Mouse (Mus musculus) G1E (cell line): Measurements from ENCODE around the gene Oscp1. TPM values are rescaled to one million over a fixed set of nuclear protein-coding genes. Genes with fewer than 3 reads are reported as not detected.
A peak's percentile ranks its signal among the peaks of the same experiment; 100 is the strongest.
"Not testable (repeated sequence)": the region's sequence is repeated elsewhere in the genome, so short reads cannot be mapped to it uniquely, and the experiment has no call there.

Experiments used
- ATAC-seq: 2 replicates; pipeline ENCODE4 v1.8.0; 2016; ENCODE audit warnings: mild to moderate bottlenecking; ENCODE audit not compliant: insufficient number of reproducible peaks, poor library complexity, low FRiP score, severe bottlenecking; ENCODE audit errors: extremely low read depth
- DNase-seq: peaks from one replicate; pipeline ENCODE4 v3.0.0; 2012; ENCODE audit warnings: low spot score
- H3K27me3 ChIP-seq: 2 replicates; pipeline ENCODE4 v1.6.1; 2012; ENCODE audit warnings: mild to moderate bottlenecking, low read length, inconsistent platforms; ENCODE audit not compliant: insufficient read depth
- H3K36me3 ChIP-seq: replicated peaks from 2 replicates; pipeline ENCODE3; 2012; ENCODE audit warnings: mild to moderate bottlenecking, inconsistent platforms
- H3K4me1 ChIP-seq: 2 replicates; pipeline ENCODE4 v1.6.1; 2012; ENCODE audit warnings: low read depth, low read length, inconsistent platforms, mixed read lengths; ENCODE audit not compliant: insufficient read depth
- H3K4me3 ChIP-seq: 2 replicates; pipeline ENCODE4 v1.5.1; 2012; ENCODE audit warnings: low read depth, mild to moderate bottlenecking, inconsistent platforms, low read length, moderate library complexity, mixed read lengths
- H3K9me3 ChIP-seq: replicated peaks from 2 replicates; pipeline ENCODE4 v1.6.1; 2012; ENCODE audit warnings: inconsistent platforms
- CTCF ChIP-seq: IDR thresholded peaks from 2 replicates; pipeline ENCODE4 v1.5.1; 2012; ENCODE audit warnings: low read depth, low read length, inconsistent platforms, mixed read lengths
- GATA1 ChIP-seq: IDR thresholded peaks from 2 replicates; pipeline ENCODE4 v1.6.1; 2012; ENCODE audit warnings: borderline replicate concordance, low read length, inconsistent platforms, mixed read lengths
- GATA2 ChIP-seq: IDR thresholded peaks from 2 replicates; pipeline ENCODE4 v1.6.1; 2012; ENCODE audit warnings: low read depth, low read length, inconsistent platforms, borderline replicate concordance
- POLR2AphosphoS5 ChIP-seq: IDR thresholded peaks from 2 replicates; pipeline ENCODE4 v1.6.1; 2012; ENCODE audit warnings: low read depth, low read length, inconsistent platforms; ENCODE audit not compliant: insufficient replicate concordance
- TAL1 ChIP-seq: conservative IDR thresholded peaks from 2 replicates; pipeline ENCODE4 v1.6.1; 2012; ENCODE audit warnings: low read depth, low read length, inconsistent platforms, mixed read lengths
- polyA plus RNA-seq: library from polyadenylated mRNA; stranded (reverse); fragments of >175 nt; gene quantifications from 2 replicates; pipeline ENCODE4 v1.2.3, GENCODE M21; 2012
- total RNA-seq, 2 experiments: library from RNA; stranded (forward) in 1 of 2; stranded (reverse) in 1 of 2; fragments of 200-1000 nt in 1 of 2; fragments of >200 nt in 1 of 2; fragmentation: Nextera tagmentation in 1 of 2; gene quantifications; 2 replicates each; pipeline ENCODE4 v1.2.3; 2014 to 2017

Gene Oscp1
- total and polyA plus RNA-seq, 3 experiments, result 1.9 to 9.8 (median 6.6) TPM

- no peaks in the 10 kb centered on the region for H3K27me3 ChIP-seq
- H3K9me3 ChIP-seq, result no peaks in the 10 kb centered on the region
- H3K4me3 ChIP-seq, result no peak overlapping the region
- TF ChIP-seq TAL1 (no peak), GATA2 (no peak), GATA1 (no peak), POLR2AphosphoS5 (no peak), CTCF (no peak)
- no peak for DNase-seq
- H3K4me1 ChIP-seq, result peaks cover 16% of the 10 kb centered on the region; the same call in 1 of the 2 replicates
- no peaks in the 10 kb centered on the region for H3K36me3 ChIP-seq
- no peak for ATAC-seq
These were observed 31.9 kb downstream of the Oscp1 start for GRCm38 (mm10) chr4:126090101-126090847.

- no peaks in the 10 kb centered on the region for H3K27me3 ChIP-seq
- DNase-seq, result no peak
- no peaks in the 10 kb centered on the region for H3K9me3 ChIP-seq
- no peak overlapping the region for H3K4me3 ChIP-seq
- no peak for TF ChIP-seq POLR2AphosphoS5
- no peak for TF ChIP-seq TAL1
- no peak for TF ChIP-seq GATA2
- no peak for TF ChIP-seq GATA1
- TF ChIP-seq CTCF, result no peak
- H3K4me1 ChIP-seq, result peaks cover 15% of the 10 kb centered on the region; the same call in 1 of the 2 replicates
- ATAC-seq, result no peak
- no peaks in the 10 kb centered on the region for H3K36me3 ChIP-seq
These were observed 32.4 kb downstream of the Oscp1 start for GRCm38 (mm10) chr4:126090848-126091124.

- Histone ChIP-seq H3K4me1 (peaks cover 12% of the 10 kb centered on the region), H3K4me3 (no peak overlapping the region), H3K9me3 (no peaks in the 10 kb centered on the region), H3K27me3 (no peaks in the 10 kb centered on the region), H3K36me3 (no peaks in the 10 kb centered on the region)
- TF ChIP-seq GATA2 (no peak), CTCF (no peak), TAL1 (no peak), GATA1 (no peak), POLR2AphosphoS5 (no peak)
- DNase-seq (no peak), ATAC-seq (no peak)
These were observed 33.5 kb downstream of the Oscp1 start for GRCm38 (mm10) chr4:126091873-126092272.

- ATAC-seq, H3K27me3 ChIP-seq, DNase-seq, H3K4me3 ChIP-seq, H3K9me3 ChIP-seq: not testable (repeated sequence)
- H3K4me1 ChIP-seq, result peaks cover 40% of the 10 kb centered on the region
- peaks cover 33% of the 10 kb centered on the region for H3K36me3 ChIP-seq
These were observed 37.5 kb downstream of the Oscp1 start for GRCm38 (mm10) chr4:126095622-126096430.

GRCm38 (mm10) chr4:126096464-126097111 lies 38.2 kb downstream of the Oscp1 start, which contains the start of gene Lsm10:
Lsm10 (plus strand) TSS chr4:126096623.
- DNase-seq (peak; percentile 94), ATAC-seq (peak; percentile 99)
- Histone ChIP-seq H3K36me3 (peaks cover 40% of the 10 kb centered on the region), H3K27me3 (no peaks in the 10 kb centered on the region), H3K4me1 (peaks cover 44% of the 10 kb centered on the region), H3K9me3 (no peaks in the 10 kb centered on the region), H3K4me3 (peak within 1 kb of the TSS; percentile 79)
- TF ChIP-seq TAL1, result no peak
- TF ChIP-seq GATA2, result no peak
- TF ChIP-seq CTCF, result no peak
- TF ChIP-seq POLR2AphosphoS5, result no peak
- TF ChIP-seq GATA1, result no peak

GRCm38 (mm10) chr4:126097711-126098253 lies 39.4 kb downstream of the Oscp1 start:
- no peaks in the 10 kb centered on the region for H3K9me3 ChIP-seq
- H3K4me1 ChIP-seq, result peaks cover 55% of the 10 kb centered on the region
- no peaks in the 10 kb centered on the region for H3K27me3 ChIP-seq
- TF ChIP-seq GATA2 (no peak), TAL1 (no peak), CTCF (no peak)
- DNase-seq (no peak), ATAC-seq (no peak)
- peak overlapping the region; percentile 28; the same call in 1 of the 2 replicates for H3K4me3 ChIP-seq
- peaks cover 45% of the 10 kb centered on the region for H3K36me3 ChIP-seq
